Mouse (Mus musculus) cerebellum, adult 2 months (tissue): ENCODE results near the gene Cyb5r3. TPM values are rescaled to one million over a fixed set of nuclear protein-coding genes. Genes with fewer than 3 reads are reported as not detected.

Experiments
- DNase-seq, 2 experiments: peaks; one replicate each; pipeline ENCODE4 v3.0.0; 2021
- H3K27ac ChIP-seq: fragments of 200-500 bp; 2 replicates; pipeline ENCODE4 v1.5.1; 2012; ENCODE audit warnings: low read length, control low read depth, inconsistent platforms; ENCODE audit not compliant: insufficient read depth
- H3K27me3 ChIP-seq: fragments of 200-500 bp; 2 replicates; pipeline ENCODE4 v1.6.1; 2012; ENCODE audit warnings: inconsistent platforms, mild to moderate bottlenecking, low read length, moderate library complexity; ENCODE audit not compliant: control insufficient read depth, insufficient read depth
- H3K4me1 ChIP-seq: fragments of 200-500 bp; 2 replicates; pipeline ENCODE4 v1.6.1; 2011; ENCODE audit warnings: low read length; ENCODE audit not compliant: control insufficient read depth, insufficient read depth
- H3K4me3 ChIP-seq: fragments of 200-500 bp; replicated peaks from 2 replicates; pipeline ENCODE3; 2011; ENCODE audit warnings: mild to moderate bottlenecking, low read depth, low read length, control low read depth; ENCODE audit not compliant: insufficient read depth
- CTCF ChIP-seq: fragments of 200-500 bp; IDR thresholded peaks from 2 replicates; pipeline ENCODE4 v1.5.1; 2011; ENCODE audit warnings: low read depth, mild to moderate bottlenecking, control low read depth, low read length, moderate library complexity, borderline replicate concordance; ENCODE audit not compliant: insufficient read depth
- POLR2A ChIP-seq: fragments of 200-500 bp; IDR thresholded peaks from 2 replicates; pipeline ENCODE4 v1.6.1; 2011; ENCODE audit warnings: low read length, control low read depth, borderline replicate concordance; ENCODE audit not compliant: insufficient read depth
- WGBS: fragments of 180-500 bp; shearing (Covaris S2); methylation state at CpG from one replicate; pipeline ENCODE4 v1.1.7; 2018; 5-methylcytosine and 5-hydroxymethylcytosine counted together
- polyA plus RNA-seq: library from polyadenylated mRNA; depleted of rRNA; stranded (reverse); fragments of >200 nt; gene quantifications from 2 replicates; pipeline ENCODE4 v1.2.3, GENCODE M21; 2012

Cyb5r3 gene
- polyA plus RNA-seq, 1 experiment: 68.6 TPM

DNA sequence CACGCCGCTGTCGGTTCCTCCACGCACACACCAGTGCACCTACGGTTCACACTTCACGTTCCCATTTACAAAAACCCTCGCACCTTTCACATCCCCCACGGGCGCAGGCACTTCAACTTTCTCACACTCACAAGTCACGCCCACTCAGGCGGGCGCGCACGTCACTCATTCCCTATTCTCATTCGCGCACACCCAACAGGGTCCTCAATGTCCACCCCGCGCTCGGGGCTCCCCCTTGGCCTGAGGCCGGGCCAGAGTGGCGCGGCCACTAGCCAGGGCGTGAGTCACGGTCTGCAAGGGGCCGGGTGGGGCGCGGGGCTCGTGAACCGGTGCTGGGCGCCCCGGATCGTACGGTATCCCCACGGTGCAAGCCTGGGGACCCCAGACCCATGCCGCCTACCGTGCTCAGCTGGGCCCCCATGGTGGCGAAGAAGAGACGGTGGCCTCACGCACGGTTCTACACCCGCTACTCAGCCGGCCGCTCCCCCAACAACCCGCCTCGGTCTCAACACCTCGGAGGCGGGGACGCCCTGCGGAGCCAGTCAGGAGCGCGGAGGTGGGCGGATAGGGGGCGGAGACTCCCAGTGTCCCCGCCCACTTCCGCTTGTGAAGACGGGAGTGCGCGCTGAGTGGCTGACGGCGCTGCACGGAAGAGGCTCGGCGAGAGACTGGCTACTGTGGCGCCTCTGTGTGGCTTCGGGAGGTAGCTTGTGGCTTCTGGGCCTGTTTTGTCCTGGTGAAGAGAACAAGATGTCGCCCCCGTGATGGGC lies 495 bp downstream of the Cyb5r3 start:
- Histone ChIP-seq H3K4me1 (peaks cover 39% of the 10 kb centered on the region), H3K27me3 (no peaks in the 10 kb centered on the region), H3K4me3 (peak overlapping the region; percentile 65), H3K27ac (peak overlapping the region; percentile 75)
- TF ChIP-seq POLR2A: peak; percentile 90
- peak; percentile 22; the same call in 1 of the 2 replicates for TF ChIP-seq CTCF
- under 1% methylated on average over 67 of the region's 67 CpGs for WGBS
- DNase-seq: peak; percentile 94 to 97

DNA sequence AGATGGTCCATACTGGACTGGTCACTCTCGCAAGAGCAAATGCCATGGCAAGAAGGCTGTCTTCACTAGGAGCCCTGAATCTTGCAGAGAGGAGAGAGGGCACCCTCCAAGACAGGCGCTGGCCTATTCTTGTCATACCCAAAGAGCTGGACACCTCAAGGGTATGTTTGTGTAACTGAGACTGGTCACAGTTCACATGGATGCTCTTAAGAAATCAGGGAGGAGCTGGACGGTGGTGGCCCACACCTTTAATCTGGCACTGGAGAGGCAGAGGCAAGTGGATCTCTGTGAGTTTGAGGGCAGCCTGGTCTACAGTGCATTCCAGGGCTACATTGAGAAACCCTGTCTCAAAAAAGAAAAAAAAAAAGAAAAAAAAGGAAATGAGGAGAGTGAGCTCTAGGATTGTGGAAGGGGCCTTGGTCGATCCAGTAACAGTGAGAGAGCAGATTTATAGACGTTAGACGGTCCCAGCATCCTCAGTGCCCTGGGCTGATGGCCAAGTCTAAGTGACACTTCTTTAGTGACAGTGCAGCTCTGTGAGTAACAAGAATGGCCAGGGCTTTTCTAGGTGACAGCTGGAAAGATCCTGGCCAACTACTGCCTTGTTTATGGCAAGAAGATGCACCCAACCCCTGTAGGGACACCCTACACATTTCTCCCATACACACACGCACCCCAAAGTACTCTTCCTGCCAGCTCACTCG lies 1.3 kb downstream of the Cyb5r3 start:
- Histone ChIP-seq H3K27me3 (no peaks in the 10 kb centered on the region), H3K27ac (no peak overlapping the region), H3K4me3 (peak overlapping the region; percentile 65), H3K4me1 (peaks cover 42% of the 10 kb centered on the region)
- 51% methylated on average over 8 of the region's 8 CpGs for WGBS
- no peak for TF ChIP-seq POLR2A
- DNase-seq: no peak

DNA sequence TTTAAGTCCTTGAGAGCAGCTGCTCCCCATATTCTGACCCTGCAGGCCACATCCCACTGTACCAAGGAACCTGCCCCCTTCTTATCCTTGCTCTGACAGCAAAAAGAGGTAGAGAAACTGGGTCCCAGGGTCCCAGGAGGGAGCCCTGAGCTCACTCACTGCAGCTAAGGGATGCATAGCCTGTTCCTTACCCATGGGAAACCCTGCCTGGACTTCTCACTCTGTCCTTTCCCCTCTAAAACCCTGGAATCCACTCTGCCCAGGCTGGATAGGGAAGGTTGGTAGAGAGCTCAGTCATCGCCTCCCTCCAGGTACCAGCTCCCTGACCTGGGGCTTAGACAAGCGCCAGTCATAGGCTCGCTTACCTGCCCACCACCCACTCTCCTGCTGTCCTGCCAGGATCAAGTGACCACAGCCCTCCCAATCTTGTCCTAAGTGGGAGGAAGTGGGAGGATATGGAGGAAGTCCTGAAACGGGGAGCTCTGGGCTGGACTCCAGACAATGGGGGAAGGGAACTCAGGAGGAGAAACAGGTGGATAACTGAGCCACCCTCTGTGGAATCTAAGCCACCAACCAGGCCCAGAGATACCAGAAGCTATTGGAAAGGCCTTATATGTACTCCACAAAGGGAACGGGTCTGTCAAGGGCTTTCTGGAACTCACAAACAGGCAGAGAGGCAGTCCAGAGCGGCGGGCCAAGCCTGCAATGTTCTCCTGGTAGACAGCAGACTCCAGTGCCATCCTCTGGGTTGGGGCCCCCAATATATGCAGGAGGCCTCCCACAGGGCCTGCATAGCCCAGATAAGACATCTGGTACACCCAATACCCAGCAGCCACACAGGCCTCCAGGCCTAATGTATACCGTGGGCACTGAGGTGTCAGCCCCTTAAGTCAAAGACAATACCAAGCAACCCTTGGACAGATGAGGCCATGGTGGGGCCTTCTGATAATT lies 2.3 kb downstream of the Cyb5r3 start:
- Histone ChIP-seq H3K27me3 (no peaks in the 10 kb centered on the region), H3K4me1 (peaks cover 42% of the 10 kb centered on the region), H3K27ac (0 out of 2 replicates have a peak overlapping the region, but pooled peaks have one; percentile 38), H3K4me3 (no peak overlapping the region)
- no peak for TF ChIP-seq POLR2A
- no peak for TF ChIP-seq CTCF
- peak; percentile 43 to 46 for DNase-seq
- 65% methylated on average over 8 of the region's 8 CpGs for WGBS

DNA sequence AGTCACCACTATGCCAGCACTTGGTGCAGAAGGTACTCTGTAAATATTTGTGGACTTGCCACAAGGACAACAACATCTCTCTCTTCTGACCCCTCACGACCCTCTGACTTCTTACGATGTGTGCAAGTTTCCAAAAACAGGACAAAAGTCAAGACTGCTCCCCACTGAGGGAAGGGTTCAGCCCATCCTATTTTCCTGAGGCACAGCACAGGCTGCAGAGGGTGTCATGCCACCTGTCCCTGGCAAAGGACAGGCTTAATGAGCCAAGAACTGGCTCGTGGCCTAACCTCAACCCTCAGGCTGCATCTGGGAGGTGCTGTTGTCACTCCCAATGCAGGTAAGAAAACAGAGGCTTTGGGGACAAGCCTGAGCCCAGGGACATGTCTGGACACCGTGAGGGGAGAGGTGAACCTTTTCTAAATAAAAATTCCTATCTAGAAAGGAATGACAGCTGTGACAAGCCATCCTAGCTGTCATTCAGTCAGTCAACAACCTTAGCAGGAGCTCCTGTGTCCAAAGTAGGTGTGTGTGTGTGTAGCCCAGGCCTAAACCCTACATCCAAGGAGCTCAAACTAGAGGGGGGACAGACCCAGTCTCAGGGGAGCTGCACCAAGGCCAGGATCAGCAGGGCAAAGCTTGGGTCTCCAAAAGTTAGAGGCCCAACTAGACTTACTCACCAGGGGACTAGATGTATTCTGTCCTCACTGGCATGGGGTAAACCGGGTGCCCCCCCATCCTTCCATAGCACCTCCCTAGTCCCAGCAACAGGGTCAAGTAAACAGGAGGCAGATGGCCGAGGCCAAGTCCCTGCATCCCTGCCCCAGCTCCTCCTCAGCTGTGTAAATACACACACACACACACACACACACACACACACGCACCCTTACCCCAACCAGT lies 3.3 kb downstream of the Cyb5r3 start:
- peak overlapping the region; percentile 38 for H3K27ac ChIP-seq
- DNase-seq: peak; percentile 82 to 85
- no peak overlapping the region for H3K4me3 ChIP-seq
- H3K4me1 ChIP-seq: peaks cover 42% of the 10 kb centered on the region
- 31% methylated on average over 7 of the region's 7 CpGs for WGBS
- TF ChIP-seq CTCF: no peak
- no peak for TF ChIP-seq POLR2A
- H3K27me3 ChIP-seq: no peaks in the 10 kb centered on the region

DNA sequence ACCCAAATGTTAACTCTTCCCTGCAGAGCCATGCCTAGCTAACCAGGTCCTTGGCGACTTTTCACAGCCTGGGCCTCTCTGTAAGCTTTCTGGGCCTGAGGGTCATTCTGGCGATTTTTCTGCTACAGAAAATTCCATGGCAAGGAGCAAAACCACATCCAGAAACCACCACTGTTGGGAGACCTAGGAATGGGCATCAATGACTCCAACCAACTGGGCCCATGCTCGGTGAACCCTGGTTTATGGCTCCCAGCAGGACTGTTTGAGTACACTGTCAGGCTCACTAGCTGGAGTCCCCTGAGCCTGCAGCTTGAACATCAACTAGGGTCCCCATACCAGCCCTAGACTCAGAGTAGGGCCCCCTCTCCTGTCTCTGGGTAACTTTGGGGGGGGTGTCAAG lies 4.1 kb downstream of the Cyb5r3 start:
- Histone ChIP-seq H3K27ac (no peak overlapping the region), H3K4me1 (peaks cover 42% of the 10 kb centered on the region), H3K4me3 (no peak overlapping the region), H3K27me3 (no peaks in the 10 kb centered on the region)
- WGBS: 89% methylated on average over 3 of the region's 3 CpGs
- TF ChIP-seq CTCF (no peak), POLR2A (no peak)
- no peak for DNase-seq

DNA sequence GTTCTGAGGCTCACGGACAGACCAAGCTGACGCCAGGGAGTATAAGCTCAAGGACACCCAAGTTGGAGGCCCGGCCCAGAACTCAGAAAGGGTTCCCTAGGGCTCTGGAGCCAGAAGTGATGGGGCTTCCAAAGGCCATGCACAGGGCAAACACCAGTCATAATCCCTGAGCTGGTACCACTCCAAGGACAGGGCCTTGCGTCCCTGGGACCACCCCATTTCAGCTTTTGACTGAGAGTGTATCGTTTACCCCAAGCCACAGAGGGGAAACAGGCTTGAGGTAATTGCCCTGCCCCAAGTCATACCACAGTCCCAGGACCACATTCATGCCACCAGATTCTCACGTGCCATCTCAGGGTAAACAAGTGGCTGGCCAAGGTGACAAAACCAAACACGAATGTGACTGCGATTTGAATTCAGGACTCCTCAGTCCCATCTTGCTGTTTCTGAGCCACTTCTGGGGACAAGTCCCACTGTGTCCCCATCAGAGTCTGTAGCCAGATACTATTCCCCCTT lies 4.8 kb downstream of the Cyb5r3 start:
- no peaks in the 10 kb centered on the region for H3K27me3 ChIP-seq
- no peak overlapping the region for H3K27ac ChIP-seq
- TF ChIP-seq CTCF (no peak), POLR2A (no peak)

DNA sequence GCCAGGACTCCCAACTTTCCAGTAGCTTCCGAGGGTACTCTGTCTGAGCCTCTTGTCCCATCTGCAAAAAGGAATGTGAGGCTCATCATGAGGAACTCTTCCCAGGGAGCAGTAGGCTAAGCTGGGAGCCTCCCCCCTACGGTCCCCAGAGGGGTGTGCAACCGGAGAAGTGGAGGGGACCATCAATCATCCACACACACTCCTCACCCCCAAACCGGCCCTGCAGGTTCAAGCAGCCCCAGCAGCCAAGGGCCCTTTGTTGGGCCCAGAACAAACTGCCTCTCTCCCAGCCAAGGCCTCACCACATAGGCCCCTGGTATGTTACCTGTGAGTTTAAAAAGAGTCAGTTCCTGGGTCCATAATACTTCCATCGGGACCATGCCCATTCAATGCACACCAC lies 5.3 kb downstream of the Cyb5r3 start:
- TF ChIP-seq CTCF (no peak), POLR2A (no peak)
- H3K4me1 ChIP-seq: peaks cover 38% of the 10 kb centered on the region
- DNase-seq: no peak
- no peaks in the 10 kb centered on the region for H3K27me3 ChIP-seq
- WGBS: 89% methylated on average over 5 of the region's 5 CpGs
- no peak overlapping the region for H3K27ac ChIP-seq
- H3K4me3 ChIP-seq: no peak overlapping the region

More for the DNA sequence above, 4.8 kb downstream of the Cyb5r3 start:
- Histone ChIP-seq H3K4me1 (peaks cover 40% of the 10 kb centered on the region), H3K4me3 (no peak overlapping the region)
- WGBS: 95% methylated on average over 8 of the region's 8 CpGs
- DNase-seq: no peak
